Mouse (Mus musculus) splenic B cell, adult 2 months (primary cell): Measurements from ENCODE around the gene Krba1.

ENCODE experiments used
- DNase-seq: peaks from one replicate; pipeline ENCODE4 v3.0.0-alpha.2; 2011; ENCODE audit warnings: low read depth, low spot score
- H3K27me3 ChIP-seq: 2 replicates; pipeline ENCODE4 v1.6.1; 2012; ENCODE audit warnings: mild to moderate bottlenecking, low read length, moderate library complexity, mixed read lengths; ENCODE audit not compliant: control insufficient read depth, poor library complexity, insufficient read depth, severe bottlenecking
- H3K36me3 ChIP-seq: 2 replicates; pipeline ENCODE4 v1.6.1; 2012; ENCODE audit warnings: mild to moderate bottlenecking, low read length, moderate library complexity, mixed read lengths; ENCODE audit not compliant: control insufficient read depth, poor library complexity, insufficient read depth, severe bottlenecking

Gene Krba1

DNA sequence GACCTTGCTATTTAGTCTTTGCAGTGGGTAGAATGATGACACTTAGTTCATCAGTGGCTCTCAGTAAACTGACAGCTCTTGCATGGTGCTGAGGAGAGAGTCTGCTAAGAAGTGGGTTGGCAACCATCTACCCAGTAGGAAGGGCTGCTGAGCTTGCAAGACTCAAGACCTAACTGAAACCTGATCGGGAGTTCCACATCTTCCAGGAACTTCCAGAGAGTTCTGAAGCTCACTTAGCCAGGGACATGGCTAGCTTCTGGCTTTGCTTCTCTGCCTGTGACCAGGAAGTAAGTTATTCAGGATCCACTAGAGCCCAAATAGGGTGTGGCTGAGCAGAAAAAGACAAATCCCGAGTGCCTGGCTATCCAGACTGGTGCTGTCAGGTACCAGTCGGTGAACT is 17.3 kb downstream of the Krba1 start:
- Histone ChIP-seq H3K27me3 (no peaks in the 10 kb centered on the region), H3K36me3 (peaks cover 5% of the 10 kb centered on the region; the same call in 1 of the 2 replicates)
- no peak for DNase-seq

- Histone ChIP-seq H3K36me3 (peaks cover 5% of the 10 kb centered on the region; the same call in 1 of the 2 replicates), H3K27me3 (no peaks in the 10 kb centered on the region)
- no peak for DNase-seq
Observed at GRCm38 (mm10) chr6:48413081-48413480, 17.7 kb downstream of the Krba1 start.

DNA sequence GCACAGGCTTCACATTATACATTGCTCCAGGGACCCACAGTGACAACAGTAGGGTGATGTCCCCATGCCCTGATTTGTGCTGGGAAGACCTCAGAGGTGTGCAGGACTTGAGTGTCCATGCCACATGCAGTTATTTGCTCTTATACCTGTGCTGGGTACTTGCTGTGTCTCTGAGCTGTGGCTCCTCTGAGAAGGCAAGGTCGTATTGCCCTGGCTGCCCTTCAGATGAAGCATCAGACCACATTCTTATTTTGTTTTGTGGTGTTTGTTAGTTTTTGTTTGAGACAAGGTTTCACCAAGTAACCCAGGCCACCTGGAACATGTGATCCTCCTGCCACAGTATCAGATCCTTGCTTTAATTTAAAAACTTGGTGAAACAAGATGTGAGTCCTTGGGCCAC is 19.5 kb downstream of the Krba1 start:
- DNase-seq = no peak
- Histone ChIP-seq H3K36me3 (peaks cover 3% of the 10 kb centered on the region; the same call in 1 of the 2 replicates), H3K27me3 (no peaks in the 10 kb centered on the region)

GRCm38 (mm10) chr6:48415636-48416035 is 20.2 kb downstream of the Krba1 start:
- Histone ChIP-seq H3K27me3 (no peaks in the 10 kb centered on the region), H3K36me3 (peaks cover 3% of the 10 kb centered on the region; the same call in 1 of the 2 replicates)
- no peak for DNase-seq

GRCm38 (mm10) chr6:48416486-48416885 is 21.1 kb downstream of the Krba1 start:
- H3K36me3 ChIP-seq = peaks cover 3% of the 10 kb centered on the region; the same call in 1 of the 2 replicates
- no peaks in the 10 kb centered on the region for H3K27me3 ChIP-seq
- DNase-seq = no peak

GRCm38 (mm10) chr6:48420647-48421046 is 25.3 kb downstream of the Krba1 start:
- DNase-seq = no peak
- H3K27me3 ChIP-seq = no peaks in the 10 kb centered on the region
- peaks cover 1% of the 10 kb centered on the region; the same call in 1 of the 2 replicates for H3K36me3 ChIP-seq

- Histone ChIP-seq H3K36me3 (no peaks in the 10 kb centered on the region), H3K27me3 (no peaks in the 10 kb centered on the region)
- no peak for DNase-seq
Observed at GRCm38 (mm10) chr6:48423336-48423735, 27.9 kb downstream of the Krba1 start.

DNA sequence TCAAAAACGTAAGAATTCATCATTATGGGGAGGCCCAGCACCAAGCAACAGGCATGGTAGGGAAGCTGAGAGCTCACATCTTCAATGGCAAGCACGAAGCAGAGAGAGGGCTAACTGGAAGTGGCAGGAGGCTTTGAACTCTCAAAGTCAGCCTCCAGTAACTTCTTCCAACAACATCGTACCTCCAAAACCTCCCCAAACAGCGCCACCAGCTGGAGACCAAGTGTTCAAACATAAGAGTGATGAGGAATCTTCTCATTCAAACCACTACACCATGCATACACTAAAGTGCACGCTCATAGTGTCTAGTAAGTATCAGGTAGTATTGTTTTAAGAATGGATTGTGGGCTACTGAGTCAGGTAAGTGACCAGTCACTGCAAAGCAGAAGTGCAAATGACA is 28.7 kb downstream of the Krba1 start:
- Histone ChIP-seq H3K36me3 (no peaks in the 10 kb centered on the region), H3K27me3 (no peaks in the 10 kb centered on the region)
- DNase-seq = no peak

DNA sequence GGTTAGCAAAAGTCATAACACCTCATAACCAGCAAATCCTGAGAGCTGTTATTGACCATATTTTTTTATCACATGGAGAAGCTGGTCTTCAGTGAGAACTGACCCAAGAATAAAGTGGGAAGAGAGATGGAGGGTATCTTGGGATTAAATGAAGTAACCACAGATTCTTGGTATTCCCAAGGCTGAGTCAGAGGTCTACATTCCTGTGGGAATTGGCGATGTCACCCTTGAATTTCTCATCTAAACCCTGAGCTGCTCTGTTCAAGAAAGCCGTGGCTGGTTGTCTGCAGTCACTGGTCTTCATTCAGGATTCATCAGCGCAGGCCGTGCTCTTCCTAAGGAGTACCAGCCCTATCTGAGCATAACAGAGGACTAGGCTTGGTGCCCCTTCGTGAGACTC is 31.6 kb downstream of the Krba1 start:
- no peaks in the 10 kb centered on the region for H3K36me3 ChIP-seq
- no peaks in the 10 kb centered on the region for H3K27me3 ChIP-seq
- DNase-seq = no peak

DNA sequence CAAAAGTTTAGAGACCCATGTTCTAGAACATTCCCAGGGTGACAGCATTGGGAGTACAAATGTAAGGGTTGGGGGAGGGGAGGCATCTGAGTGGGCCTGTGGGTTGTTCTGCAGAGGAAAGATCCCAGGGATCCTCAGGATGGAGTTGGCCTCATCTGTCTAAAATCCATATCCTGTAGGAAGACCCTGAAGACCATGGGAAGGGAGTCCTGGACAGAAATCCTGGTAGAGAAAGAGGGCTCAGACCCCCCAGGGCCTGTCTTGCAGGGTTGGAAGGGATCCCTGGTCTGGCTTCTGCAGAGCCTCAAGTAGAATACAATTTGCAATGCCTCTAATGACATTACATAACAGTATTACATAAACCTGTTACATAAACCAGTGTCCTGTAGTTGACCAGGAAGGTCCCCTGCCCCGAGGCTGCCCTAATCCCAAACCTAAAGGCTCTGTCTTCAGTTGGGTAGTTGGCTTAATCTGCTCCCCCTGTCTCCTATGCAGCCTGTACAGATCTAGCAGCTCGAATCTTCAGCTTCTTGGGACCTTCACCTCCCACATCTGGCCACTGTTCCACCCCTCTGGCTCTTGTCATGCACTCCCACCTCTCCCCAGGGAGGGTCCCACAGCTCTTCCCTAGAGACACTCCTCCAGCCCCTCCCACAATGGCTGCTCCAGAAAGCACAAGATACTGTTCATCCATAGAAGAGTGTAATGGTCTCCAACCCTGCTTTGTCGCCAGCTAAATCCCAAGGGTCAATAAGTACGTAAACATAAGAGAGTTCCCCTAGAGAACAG is 33.6 kb downstream of the Krba1 start:
- Histone ChIP-seq H3K36me3 (no peaks in the 10 kb centered on the region), H3K27me3 (no peaks in the 10 kb centered on the region)
- no peak for DNase-seq

DNA sequence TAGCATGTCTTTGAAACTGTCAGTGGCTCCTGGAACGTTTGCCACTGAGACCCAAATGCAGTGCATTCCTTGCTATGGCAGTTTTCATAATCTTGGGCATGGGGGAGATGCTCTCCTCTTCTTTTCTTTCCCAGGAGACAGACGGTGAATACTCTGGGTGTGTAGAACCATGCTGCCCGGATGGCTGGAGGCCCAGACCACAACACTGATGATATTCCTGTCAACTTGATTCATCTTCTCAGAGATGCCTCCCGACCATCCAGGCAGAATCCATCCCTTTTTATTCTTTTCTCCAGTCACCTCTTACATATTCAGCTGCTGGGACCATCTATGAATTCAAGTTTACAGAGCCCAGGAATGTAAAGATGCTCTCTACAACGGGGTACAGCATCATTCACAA is 35.4 kb downstream of the Krba1 start:
- Histone ChIP-seq H3K27me3 (no peaks in the 10 kb centered on the region), H3K36me3 (no peaks in the 10 kb centered on the region)
- no peak for DNase-seq

GRCm38 (mm10) chr6:48432893-48433816 is 37.8 kb downstream of the Krba1 start:
- DNase-seq = no peak
- no peaks in the 10 kb centered on the region for H3K27me3 ChIP-seq
- 0 out of 2 replicates have a peak, but pooled peaks cover 4% of the 10 kb centered on the region for H3K36me3 ChIP-seq

GRCm38 (mm10) chr6:48434651-48435050 is 39.3 kb downstream of the Krba1 start:
- H3K27me3 ChIP-seq = no peaks in the 10 kb centered on the region
- DNase-seq = no peak

GRCm38 (mm10) chr6:48435111-48435510 is 39.7 kb downstream of the Krba1 start:
- H3K27me3 ChIP-seq = no peaks in the 10 kb centered on the region
- DNase-seq = no peak

More at GRCm38 (mm10) chr6:48434651-48435050, 39.3 kb downstream of the Krba1 start:
- H3K36me3 ChIP-seq = 0 out of 2 replicates have a peak, but pooled peaks cover 4% of the 10 kb centered on the region

More at GRCm38 (mm10) chr6:48435111-48435510, 39.7 kb downstream of the Krba1 start:
- H3K36me3 ChIP-seq = 0 out of 2 replicates have a peak, but pooled peaks cover 4% of the 10 kb centered on the region
